Mouse (Mus musculus) skeletal muscle tissue, postnatal 0 days (tissue): ENCODE measurements around the gene Zfp712. TPM values are rescaled to one million over a fixed set of nuclear protein-coding genes. Genes with fewer than 3 reads are reported as not detected.

Experiments
- polyA plus RNA-seq: library from polyadenylated mRNA; unstranded; fragments of >200 nt; fragmentation: Nextera tagmentation; extraction: Ambion mirVana; gene quantifications from 2 replicates; pipeline ENCODE4 v1.2.1, GENCODE M21; 2015

Zfp712 gene
- polyA plus RNA-seq = 1.2 and 1.3 TPM in 2 replicates

DNA sequence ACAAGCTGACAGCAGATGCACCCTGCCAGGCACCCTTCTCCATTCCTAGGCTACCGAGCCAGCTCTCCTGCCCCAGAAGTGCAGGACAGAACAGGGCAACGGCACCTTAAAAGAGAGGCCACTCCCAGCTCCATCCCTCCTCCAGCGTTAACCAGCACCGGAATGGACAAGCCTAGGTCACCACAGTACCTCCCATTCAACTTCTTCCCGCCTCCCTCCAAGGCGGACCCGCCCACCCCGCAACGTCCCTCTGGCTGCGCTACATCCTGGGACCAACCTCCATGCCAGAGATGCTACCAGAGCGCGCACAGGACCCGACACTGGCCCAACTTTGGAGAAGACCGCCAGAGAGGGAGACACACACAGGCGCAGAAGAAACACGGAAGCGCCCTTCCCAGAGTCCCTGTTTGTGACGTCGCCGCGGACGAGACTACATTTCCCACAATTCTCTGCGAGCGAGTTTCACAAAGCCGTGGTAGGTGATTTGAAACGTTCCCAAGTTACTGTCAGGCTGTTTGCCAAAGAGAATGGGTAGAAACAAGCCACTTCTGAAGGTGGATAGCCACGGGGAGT is at the start of gene Zfp712:
Zfp712 (minus strand) TSS at position 385 of the 573 bp plus-strand sequence.

DNA sequence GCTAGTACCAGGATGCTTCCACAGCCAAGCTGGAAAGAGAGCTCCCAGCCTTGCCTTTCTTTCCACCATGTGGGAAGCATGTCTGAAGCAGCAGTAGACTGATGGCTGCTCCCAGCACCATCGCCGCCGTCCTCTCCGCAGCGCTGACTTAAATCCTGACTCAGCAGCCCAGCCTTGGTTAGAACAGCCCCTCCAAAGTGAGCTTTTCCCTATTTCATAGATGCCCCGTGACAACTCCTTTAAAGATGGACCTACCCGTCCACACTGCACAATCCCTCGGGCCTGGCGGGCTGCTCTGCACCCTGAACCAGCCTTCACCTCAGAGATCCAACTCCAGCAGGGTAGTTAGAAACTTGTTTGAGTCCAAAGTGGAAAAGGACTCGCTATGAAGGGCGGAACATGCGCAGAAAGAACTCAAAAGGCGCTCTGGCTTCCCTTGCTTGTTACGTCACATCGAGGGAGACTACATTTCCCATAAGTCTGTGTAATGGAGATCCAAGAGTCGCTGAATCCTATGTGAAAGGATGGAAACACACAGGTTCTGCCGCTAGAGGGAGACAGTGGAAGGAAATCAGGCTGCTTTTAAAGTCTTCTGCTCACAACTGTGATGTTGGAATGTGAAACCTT is 47.3 kb upstream of the Zfp712 start, which contains the start of gene Gm28557:
Gm28557 (minus strand) TSS at position 411 of the 627 bp plus-strand sequence.

DNA sequence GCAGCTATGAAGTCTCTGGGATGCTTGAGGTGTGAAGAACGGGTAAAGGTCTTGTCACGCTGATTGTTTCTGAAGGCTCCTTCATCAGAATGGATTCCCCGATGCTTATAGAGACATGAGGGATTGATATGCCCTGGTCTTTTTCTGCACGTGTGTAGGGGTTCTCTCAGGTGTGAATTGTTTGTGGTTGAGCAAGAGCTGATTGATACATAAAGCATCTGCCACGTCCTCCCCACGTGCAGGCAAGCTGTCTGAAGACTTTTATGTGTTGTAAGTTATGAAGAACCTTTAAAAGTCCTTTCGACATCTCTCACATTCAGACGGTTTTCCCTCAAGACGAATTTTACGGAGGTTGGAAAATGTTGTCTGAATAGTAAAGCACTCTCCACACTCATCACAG is 36.9 kb upstream of the Zfp712 start, which contains the start of gene Zfp708:
Zfp708 (minus strand) TSS at position 101 of the 400 bp plus-strand sequence.

Other genes starting within 250 kb of the Zfp712 start
- 0.32 and 0.91 TPM in 2 replicates for gene Gm10767, start 156.3 kb downstream of the Zfp712 start, polyA plus RNA-seq
- gene Zfp708, start 36.8 kb upstream of the Zfp712 start, polyA plus RNA-seq = 2.4 and 3.0 TPM in 2 replicates
- 1.3 and 1.7 TPM in 2 replicates for gene Gm28557, start 47.4 kb upstream of the Zfp712 start, polyA plus RNA-seq
- 0.18 TPM in 1 of 2 replicates, not detected in the other for gene Rslcan18, start 55.1 kb upstream of the Zfp712 start, polyA plus RNA-seq
- 1.0 TPM in 2 replicates for gene Zfp759, start 60.5 kb upstream of the Zfp712 start, polyA plus RNA-seq
- gene Rsl1, start 112.0 kb upstream of the Zfp712 start, polyA plus RNA-seq = 2.4 and 2.6 TPM in 2 replicates
- 0.56 and 0.71 TPM in 2 replicates for gene Zfp455, start 133.3 kb upstream of the Zfp712 start, polyA plus RNA-seq
- gene Zfp458, start 217.3 kb upstream of the Zfp712 start, polyA plus RNA-seq = 0.56 and 0.71 TPM in 2 replicates
- gene Zfp457, start 245.3 kb upstream of the Zfp712 start, polyA plus RNA-seq = 0.34 and 0.73 TPM in 2 replicates